Mouse (Mus musculus): ENCODE data around the gene Phlpp1. TPM values are rescaled to one million over a fixed set of nuclear protein-coding genes. Genes with fewer than 3 reads are reported as not detected.

The Phlpp1 gene
- total RNA-seq, 2 experiments from 2014 or later, result 9.1 to 11.0 TPM

DNA sequence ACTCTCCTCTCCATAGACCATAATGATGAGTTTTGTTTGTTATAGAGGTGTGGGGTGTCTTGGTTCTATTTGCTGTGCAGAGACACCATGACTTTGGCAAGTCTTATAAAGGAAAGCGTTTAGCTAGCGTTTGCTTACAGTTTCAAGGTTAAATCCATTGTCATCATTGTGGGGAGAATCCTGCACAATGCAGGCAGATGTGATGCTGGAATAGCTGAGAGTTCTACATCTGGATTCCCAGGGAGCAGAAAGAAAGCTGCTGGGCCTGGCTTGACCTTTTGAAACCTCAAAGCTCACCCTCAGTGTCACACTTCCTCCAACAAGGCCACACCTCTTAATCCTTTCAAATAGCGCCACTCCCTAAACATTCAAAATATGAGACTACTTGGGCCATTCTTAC is 7.4 kb upstream of the Phlpp1 start:
- DNase-seq, result no peak

GRCm38 (mm10) chr1:106168001-106168400 is 3.6 kb upstream of the Phlpp1 start:
- DNase-seq, result no peak

GRCm38 (mm10) chr1:106168801-106169200 is 2.8 kb upstream of the Phlpp1 start:
- no peak for DNase-seq

- no peak for DNase-seq
These were observed 1.7 kb upstream of the Phlpp1 start for GRCm38 (mm10) chr1:106169741-106170265.

- peak; percentile 61 for DNase-seq
These were observed 864 bp downstream of the Phlpp1 start for GRCm38 (mm10) chr1:106172301-106172930.

GRCm38 (mm10) chr1:106172931-106173371 is 1.4 kb downstream of the Phlpp1 start:
- DNase-seq, result no peak

DNA sequence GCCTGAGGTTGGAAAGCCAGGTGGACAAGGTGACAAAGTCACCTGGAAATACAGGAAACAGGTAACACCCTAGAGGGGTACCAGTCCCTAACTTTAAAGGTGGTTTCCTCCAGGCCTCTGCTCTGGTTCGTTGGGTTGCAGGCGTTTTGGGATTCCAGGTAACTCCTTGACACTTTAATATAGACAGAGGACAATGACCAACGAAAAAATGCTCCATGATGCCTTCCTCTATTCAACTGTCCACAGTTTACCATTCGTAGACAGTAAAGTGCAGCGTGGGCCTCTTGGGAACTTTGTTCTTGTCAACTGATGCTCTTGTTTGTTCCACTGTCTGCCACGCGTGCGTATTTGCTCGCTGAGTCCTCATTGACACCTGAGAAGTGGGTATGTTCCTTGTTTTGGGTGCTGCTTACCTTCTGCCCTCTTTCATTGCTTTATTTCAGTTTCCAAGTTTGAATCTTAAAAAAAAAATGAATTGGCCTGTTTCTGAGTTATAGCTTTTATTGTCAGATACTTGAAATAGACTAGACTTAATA is 2.1 kb downstream of the Phlpp1 start:
- no peak for DNase-seq

DNA sequence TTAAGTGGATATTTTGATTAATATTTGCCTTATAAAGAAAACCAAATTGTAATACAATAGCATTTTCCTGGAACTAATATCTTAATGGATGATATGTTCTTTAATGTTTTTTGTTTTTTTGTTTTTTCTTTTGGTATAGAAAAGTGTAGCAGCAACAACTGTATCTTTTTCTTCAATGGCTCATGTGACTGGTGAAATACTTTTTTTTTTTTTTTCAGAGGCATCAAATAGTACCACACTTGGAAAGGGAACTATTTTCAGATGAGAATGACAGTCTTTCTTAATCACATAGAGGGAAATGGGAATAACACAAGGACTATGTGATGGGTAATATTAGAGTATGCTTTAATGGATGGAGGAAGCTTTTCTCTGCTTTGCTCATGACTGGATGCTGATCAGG is 3.0 kb downstream of the Phlpp1 start:
- DNase-seq, result no peak

DNA sequence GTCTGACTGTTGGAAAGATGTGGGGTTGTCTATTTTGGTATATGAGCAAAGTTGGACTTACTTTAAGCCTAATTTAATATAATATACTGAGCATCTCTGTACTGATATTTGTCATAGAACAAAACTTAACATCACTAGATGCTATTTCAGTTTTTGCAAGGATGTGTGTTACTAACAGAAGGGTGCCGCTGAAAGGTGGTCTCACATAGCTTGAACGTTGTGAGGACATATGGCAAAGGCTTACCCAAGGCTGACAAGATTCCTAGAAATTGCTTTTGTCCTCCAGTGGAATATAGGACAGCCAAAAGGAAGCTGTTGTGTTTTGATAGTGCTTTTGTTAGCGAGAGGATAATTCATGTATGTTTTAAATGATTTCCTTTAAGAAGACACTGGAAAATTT is 3.8 kb downstream of the Phlpp1 start:
- no peak for DNase-seq

GRCm38 (mm10) chr1:106176791-106177190 is 5.2 kb downstream of the Phlpp1 start:
- no peak for DNase-seq

- DNase-seq, result no peak
These were observed 6.6 kb downstream of the Phlpp1 start for GRCm38 (mm10) chr1:106177868-106178790.

- no peak for DNase-seq
These were observed 12.1 kb downstream of the Phlpp1 start for GRCm38 (mm10) chr1:106183701-106184100.

GRCm38 (mm10) chr1:106184780-106185460 is 13.4 kb downstream of the Phlpp1 start:
- no peak for DNase-seq

DNA sequence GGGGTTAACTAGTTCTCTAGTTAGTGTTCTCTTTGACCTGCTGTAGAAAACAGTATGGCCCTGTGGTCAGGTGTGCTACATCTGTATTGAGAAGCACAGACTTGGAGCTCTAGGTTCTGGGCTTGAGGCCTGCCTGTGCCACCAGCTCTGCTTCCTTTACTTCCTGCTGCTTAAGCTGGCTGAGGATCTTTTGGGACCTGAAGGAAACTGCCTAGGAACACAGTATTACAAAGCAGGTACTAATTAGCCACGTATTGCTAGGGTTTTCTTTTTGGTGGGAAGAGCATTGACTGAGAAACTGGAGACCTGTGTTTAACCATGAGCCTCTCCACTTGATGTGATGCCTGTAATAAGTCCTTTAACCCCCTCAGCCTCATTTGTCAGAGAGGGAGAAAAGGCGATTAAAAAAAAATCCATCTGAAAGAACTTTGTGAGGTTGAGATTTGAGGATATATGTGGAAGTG is 13.9 kb downstream of the Phlpp1 start:
- DNase-seq, result no peak

DNA sequence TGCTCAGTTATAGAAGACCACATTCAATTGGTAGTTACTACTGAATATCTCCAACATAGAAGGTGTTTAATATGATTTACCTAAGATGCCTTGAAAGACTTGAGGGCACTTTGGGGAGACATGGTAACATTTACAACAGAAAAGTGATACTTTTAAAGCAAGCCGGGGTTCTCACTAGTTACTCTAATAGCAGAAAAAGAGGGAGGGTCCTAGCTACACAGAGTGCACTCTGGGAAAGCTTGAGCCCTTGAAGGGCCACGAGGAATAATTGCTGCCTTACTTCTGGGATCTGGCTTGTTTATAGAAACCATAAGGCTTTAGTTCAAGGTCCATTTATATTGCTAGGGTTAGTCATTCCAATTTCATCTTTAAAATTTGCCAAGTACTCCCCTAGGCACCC is 14.5 kb downstream of the Phlpp1 start:
- no peak for DNase-seq

GRCm38 (mm10) chr1:106187480-106187879 is 15.9 kb downstream of the Phlpp1 start:
- DNase-seq, result no peak

DNA sequence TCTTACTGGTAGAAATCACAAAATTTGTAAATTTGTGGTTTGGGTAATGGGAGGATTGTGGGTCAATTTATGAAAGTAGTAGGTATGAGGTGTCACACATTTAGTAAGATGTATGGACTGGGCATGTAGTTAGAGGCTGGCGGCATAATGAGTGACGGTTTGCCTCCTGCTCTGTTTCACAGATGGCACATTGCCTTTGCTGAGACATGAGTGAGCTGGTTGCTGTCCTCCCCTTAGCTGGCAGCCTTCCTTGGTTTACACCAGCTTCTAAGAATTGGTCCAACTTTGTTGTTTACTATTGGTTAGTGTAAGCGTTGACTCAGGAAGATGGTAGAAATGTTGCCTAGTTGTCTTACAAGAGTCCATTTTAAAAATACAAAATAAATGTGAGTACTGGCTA is 17.2 kb downstream of the Phlpp1 start:
- no peak for DNase-seq

DNA sequence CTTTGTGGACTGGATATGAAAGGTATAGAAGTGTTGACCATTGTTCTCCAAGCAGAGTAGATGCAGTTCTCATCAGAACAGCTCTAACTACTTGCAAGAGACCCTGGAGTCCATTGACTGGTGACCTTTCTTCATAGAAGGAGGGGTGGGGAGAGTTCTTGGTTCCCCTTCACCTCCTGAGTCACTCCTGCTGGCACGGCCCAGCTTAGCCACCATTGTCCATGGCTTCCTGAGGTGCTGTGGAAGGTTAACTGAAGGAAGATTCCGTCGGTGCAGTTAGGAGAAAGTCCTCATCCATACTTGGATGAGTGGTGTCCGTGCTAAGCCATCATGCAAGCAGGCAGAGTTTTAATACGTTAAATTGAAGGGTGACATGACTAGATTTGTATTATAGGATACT is 17.8 kb downstream of the Phlpp1 start:
- no peak for DNase-seq

DNA sequence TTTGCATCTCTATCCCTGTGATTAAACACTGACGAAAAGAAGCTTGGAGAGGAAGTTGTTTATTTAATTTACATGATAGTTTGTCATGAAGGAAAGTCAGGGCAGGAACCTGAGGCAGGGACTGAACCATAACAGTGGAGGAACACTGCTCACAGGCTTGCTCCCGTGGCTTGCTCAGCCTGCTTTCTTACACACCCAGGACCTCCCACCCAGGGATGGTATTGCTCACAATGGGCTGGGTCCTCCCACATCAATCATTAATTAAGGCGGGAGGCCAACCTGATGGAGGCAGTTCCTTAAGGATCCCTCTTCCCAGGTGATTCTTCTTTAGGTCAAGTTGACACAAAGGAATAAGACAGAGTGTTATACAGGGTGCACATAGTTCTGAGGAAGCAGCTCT is 19.1 kb downstream of the Phlpp1 start:
- DNase-seq, result no peak

DNA sequence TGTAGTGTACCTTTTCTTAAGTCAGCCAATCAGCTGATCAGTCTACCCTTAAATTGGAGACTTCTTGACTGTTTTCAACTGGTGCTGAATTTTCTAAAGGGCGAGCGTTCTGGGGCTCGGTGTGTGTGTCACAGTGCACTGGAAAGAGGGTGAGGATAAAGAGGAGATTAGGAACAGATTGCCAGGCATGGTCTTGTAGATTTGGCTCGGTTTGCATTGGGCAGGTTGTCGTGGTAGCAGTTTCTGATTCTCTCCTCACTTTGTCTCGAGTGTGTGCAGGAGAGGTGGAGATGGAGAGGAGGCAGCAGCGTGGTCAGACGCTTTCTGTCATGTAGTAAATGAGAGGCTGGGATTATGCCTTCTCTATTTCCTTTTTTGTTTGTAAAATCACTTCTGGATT is 20.3 kb downstream of the Phlpp1 start:
- DNase-seq, result no peak

- DNase-seq, result no peak
These were observed 21.4 kb downstream of the Phlpp1 start for GRCm38 (mm10) chr1:106192864-106193470.

- DNase-seq, result no peak
These were observed 21.9 kb downstream of the Phlpp1 start for GRCm38 (mm10) chr1:106193487-106193886.
